Mouse (Mus musculus) spleen, adult 2 months (tissue): ENCODE results near the gene Calml3. TPM values are rescaled to one million over a fixed set of nuclear protein-coding genes. Genes with fewer than 3 reads are reported as not detected.

Experiments
- DNase-seq, 2 experiments: peaks; one replicate each; pipeline versions ENCODE4 v3.0.0 to v3.0.0-alpha.2; 2012 to 2021; ENCODE audit warnings: low spot score in 2 of 2, low read depth in 1 of 2
- H3K27ac ChIP-seq: fragments of 200-500 bp; 2 replicates; pipeline ENCODE4 v1.5.1; 2012; ENCODE audit warnings: low read length, inconsistent platforms; ENCODE audit not compliant: insufficient read depth
- H3K27me3 ChIP-seq: fragments of 200-500 bp; 2 replicates; pipeline ENCODE4 v1.6.1; 2012; ENCODE audit warnings: mild to moderate bottlenecking, moderate library complexity, low read length, inconsistent platforms; ENCODE audit not compliant: control insufficient read depth, insufficient read depth
- H3K36me3 ChIP-seq: fragments of 200-500 bp; 2 replicates; pipeline ENCODE4 v1.6.1; 2012; ENCODE audit warnings: mild to moderate bottlenecking, low read length, inconsistent platforms; ENCODE audit not compliant: control insufficient read depth, insufficient read depth
- H3K4me1 ChIP-seq: fragments of 200-500 bp; 2 replicates; pipeline ENCODE4 v1.6.1; 2011; ENCODE audit warnings: inconsistent platforms; ENCODE audit not compliant: control insufficient read depth, insufficient read depth, insufficient read length
- H3K4me3 ChIP-seq: fragments of 200-500 bp; 2 replicates; pipeline ENCODE4 v1.5.1; 2011; ENCODE audit warnings: mild to moderate bottlenecking, inconsistent platforms; ENCODE audit not compliant: insufficient read depth, insufficient read length; ENCODE audit errors: extremely low read depth
- CTCF ChIP-seq: fragments of 200-500 bp; IDR thresholded peaks from 2 replicates; pipeline ENCODE4 v1.5.1; 2011; ENCODE audit warnings: mild to moderate bottlenecking, inconsistent platforms; ENCODE audit not compliant: insufficient read depth, insufficient read length, insufficient replicate concordance; ENCODE audit errors: extremely low read depth
- POLR2A ChIP-seq: fragments of 200-500 bp; IDR thresholded peaks from 2 replicates; pipeline ENCODE4 v1.6.1; 2011; ENCODE audit warnings: low read depth, low read length, inconsistent platforms
- WGBS: fragments of 180-500 bp; shearing (Covaris S2); methylation state at CpG from one replicate; pipeline ENCODE4 v1.1.7; 2018; 5-methylcytosine and 5-hydroxymethylcytosine counted together
- polyA plus RNA-seq: library from polyadenylated mRNA; depleted of rRNA; stranded (reverse); fragments of >200 nt; gene quantifications from 2 replicates; pipeline ENCODE4 v1.2.3, GENCODE M21; 2012

Gene Calml3
- polyA plus RNA-seq, 1 experiment, result 0.05 TPM

GRCm38 (mm10) chr13:3783621-3784020, 20.5 kb downstream of the Calml3 start:
- TF ChIP-seq POLR2A (no peak), CTCF (no peak)
- DNase-seq, result no peak
- no peak overlapping the region for H3K27ac ChIP-seq

GRCm38 (mm10) chr13:3782499-3782898, 21.6 kb downstream of the Calml3 start:
- Histone ChIP-seq H3K36me3 (no peaks in the 10 kb centered on the region), H3K27me3 (no peaks in the 10 kb centered on the region), H3K4me3 (no peak overlapping the region), H3K4me1 (no peaks in the 10 kb centered on the region; the same call in 1 of the 2 replicates), H3K27ac (no peak overlapping the region)
- 22% methylated on average over 2 of the region's 2 CpGs for WGBS
- no peak for DNase-seq
- TF ChIP-seq CTCF (no peak), POLR2A (no peak)

More at GRCm38 (mm10) chr13:3783621-3784020, 20.5 kb downstream of the Calml3 start:
- Histone ChIP-seq H3K4me3 (no peak overlapping the region), H3K27me3 (no peaks in the 10 kb centered on the region), H3K36me3 (no peaks in the 10 kb centered on the region), H3K4me1 (no peaks in the 10 kb centered on the region; the same call in 1 of the 2 replicates)
- 66% methylated on average over 2 of the region's 2 CpGs for WGBS

- H3K27me3 ChIP-seq, result no peaks in the 10 kb centered on the region
- no peak for DNase-seq
- no peak overlapping the region for H3K27ac ChIP-seq
- WGBS, result 82% methylated on average over 8 of the region's 8 CpGs
- H3K4me1 ChIP-seq, result no peaks in the 10 kb centered on the region; the same call in 1 of the 2 replicates
- H3K36me3 ChIP-seq, result no peaks in the 10 kb centered on the region
- TF ChIP-seq POLR2A, result no peak
- no peak for TF ChIP-seq CTCF
- no peak overlapping the region for H3K4me3 ChIP-seq
Measured at GRCm38 (mm10) chr13:3779575-3780226, 24.4 kb downstream of the Calml3 start.

GRCm38 (mm10) chr13:3778591-3779364, 25.3 kb downstream of the Calml3 start:
- TF ChIP-seq POLR2A (no peak), CTCF (no peak)
- no peak for DNase-seq
- WGBS, result 87% methylated on average over 4 of the region's 4 CpGs

GRCm38 (mm10) chr13:3777216-3777912, 26.8 kb downstream of the Calml3 start:
- H3K27ac ChIP-seq, result no peak overlapping the region
- DNase-seq, result no peak
- 87% methylated on average over 5 of the region's 5 CpGs for WGBS
- H3K36me3 ChIP-seq, result no peaks in the 10 kb centered on the region
- H3K4me1 ChIP-seq, result no peaks in the 10 kb centered on the region; the same call in 1 of the 2 replicates
- no peak overlapping the region for H3K4me3 ChIP-seq
- TF ChIP-seq CTCF (no peak), POLR2A (no peak)
- H3K27me3 ChIP-seq, result no peaks in the 10 kb centered on the region

More at GRCm38 (mm10) chr13:3778591-3779364, 25.3 kb downstream of the Calml3 start:
- Histone ChIP-seq H3K27ac (no peak overlapping the region), H3K36me3 (no peaks in the 10 kb centered on the region), H3K27me3 (no peaks in the 10 kb centered on the region), H3K4me1 (no peaks in the 10 kb centered on the region; the same call in 1 of the 2 replicates), H3K4me3 (no peak overlapping the region)

GRCm38 (mm10) chr13:3776446-3776845, 27.7 kb downstream of the Calml3 start:
- H3K4me3 ChIP-seq, result no peak overlapping the region
- DNase-seq, result no peak
- TF ChIP-seq CTCF, result no peak
- TF ChIP-seq POLR2A, result no peak
- H3K36me3 ChIP-seq, result no peaks in the 10 kb centered on the region
- H3K27ac ChIP-seq, result no peak overlapping the region
- no peaks in the 10 kb centered on the region for H3K27me3 ChIP-seq
- H3K4me1 ChIP-seq, result no peaks in the 10 kb centered on the region
- WGBS, result 35% methylated on average over 4 of the region's 4 CpGs
